Mouse (Mus musculus): ENCODE data around the gene Dstn. TPM values are rescaled to one million over a fixed set of nuclear protein-coding genes. Genes with fewer than 3 reads are reported as not detected.
A peak's percentile ranks its signal among the peaks of the same experiment; 100 is the strongest.

The Dstn gene
- total RNA-seq, 2 experiments from 2014 or later: 175 to 191 TPM

- DNase-seq: no peak
These were observed 38.8 kb downstream of the Dstn start for GRCm38 (mm10) chr2:143953944-143954343.

GRCm38 (mm10) chr2:143955004-143955403 lies 39.9 kb downstream of the Dstn start:
- no peak for DNase-seq

DNA sequence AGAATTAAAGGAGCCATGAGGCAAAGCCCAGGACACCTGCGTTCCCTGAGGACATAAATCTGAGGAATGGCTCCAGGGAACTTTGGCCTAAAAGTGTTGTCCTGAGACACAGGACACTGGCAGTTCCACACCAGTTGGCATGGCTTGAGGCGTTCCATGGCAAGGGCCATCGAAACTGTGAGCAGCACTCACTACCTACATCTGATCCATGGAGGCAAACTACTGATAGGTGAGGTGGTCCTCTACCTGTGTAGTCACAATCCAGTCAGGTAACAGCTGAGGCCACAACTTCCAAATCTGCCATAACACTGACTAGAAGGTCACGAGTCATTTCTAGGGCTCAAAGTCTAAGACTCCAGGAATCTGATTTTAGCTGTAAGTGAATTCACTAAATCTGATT lies 40.6 kb downstream of the Dstn start:
- no peak for DNase-seq

- no peak for DNase-seq
These were observed 47.1 kb downstream of the Dstn start for GRCm38 (mm10) chr2:143962192-143962591.

DNA sequence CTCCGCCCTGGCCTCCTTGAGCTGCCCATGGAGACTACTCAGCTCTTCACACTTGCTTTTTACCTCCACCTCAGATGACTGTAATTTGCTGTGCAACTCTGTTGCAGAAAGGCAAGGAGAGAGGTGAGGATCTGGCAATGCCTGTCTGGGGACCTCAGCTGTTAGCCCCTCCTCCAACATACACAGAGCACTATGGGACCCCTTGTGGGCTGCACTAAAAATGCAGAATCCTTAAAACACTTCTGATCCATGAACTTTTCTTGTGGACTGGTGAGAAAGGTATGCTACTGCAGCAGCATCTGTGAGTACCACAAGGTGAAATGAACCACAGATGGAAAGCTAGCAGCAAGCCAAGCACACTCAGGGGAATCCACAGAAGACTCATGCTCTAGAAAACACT lies 48.2 kb downstream of the Dstn start:
- DNase-seq: no peak

GRCm38 (mm10) chr2:143969260-143969659 lies 54.1 kb downstream of the Dstn start:
- no peak for DNase-seq

DNA sequence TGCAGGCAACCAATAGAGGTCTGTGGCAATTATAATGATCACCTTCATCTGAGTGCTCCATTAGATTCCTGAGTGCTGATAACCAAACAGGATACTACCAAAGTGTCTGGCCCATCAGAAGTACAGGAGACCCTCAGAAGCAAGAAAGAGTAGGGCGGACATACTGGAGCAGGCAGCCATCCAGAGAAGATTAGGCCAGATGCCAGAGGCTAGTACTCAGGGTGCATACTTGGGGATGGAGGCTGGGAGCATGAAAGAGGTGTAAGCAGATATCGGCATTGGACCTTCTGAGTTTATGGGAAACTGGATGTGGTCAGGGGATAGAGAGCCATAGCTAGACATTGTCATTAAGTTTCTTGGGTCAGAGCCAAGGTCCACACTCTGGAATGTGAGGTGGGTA lies 55.7 kb downstream of the Dstn start:
- no peak for DNase-seq

GRCm38 (mm10) chr2:143971887-143972286 lies 56.8 kb downstream of the Dstn start:
- no peak for DNase-seq

- DNase-seq: no peak
These were observed 58.0 kb downstream of the Dstn start for GRCm38 (mm10) chr2:143973161-143973560.

DNA sequence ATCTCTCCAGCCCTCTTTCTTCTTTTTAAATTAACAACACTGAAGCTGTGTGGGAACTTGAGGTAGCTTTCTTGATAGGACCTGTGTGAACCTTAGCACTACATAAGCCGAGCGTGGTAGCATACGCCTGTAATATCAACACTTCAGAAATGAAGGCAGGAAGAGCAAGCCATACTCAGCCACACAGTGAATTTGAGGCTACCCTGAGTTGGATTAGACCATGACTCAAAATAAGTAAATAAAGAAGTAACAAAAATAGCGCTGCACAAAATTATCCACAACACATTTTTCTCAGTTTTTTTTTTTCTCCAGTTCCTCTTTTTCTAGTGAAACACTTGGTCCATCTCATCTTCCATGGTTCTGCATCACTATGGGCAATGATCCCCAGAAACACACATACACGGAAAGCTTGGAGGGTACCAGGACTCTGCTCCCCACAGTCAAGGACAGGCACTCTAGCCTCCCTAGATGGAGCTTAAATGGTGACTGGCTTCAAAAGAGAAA lies 60.1 kb downstream of the Dstn start:
- no peak for DNase-seq

DNA sequence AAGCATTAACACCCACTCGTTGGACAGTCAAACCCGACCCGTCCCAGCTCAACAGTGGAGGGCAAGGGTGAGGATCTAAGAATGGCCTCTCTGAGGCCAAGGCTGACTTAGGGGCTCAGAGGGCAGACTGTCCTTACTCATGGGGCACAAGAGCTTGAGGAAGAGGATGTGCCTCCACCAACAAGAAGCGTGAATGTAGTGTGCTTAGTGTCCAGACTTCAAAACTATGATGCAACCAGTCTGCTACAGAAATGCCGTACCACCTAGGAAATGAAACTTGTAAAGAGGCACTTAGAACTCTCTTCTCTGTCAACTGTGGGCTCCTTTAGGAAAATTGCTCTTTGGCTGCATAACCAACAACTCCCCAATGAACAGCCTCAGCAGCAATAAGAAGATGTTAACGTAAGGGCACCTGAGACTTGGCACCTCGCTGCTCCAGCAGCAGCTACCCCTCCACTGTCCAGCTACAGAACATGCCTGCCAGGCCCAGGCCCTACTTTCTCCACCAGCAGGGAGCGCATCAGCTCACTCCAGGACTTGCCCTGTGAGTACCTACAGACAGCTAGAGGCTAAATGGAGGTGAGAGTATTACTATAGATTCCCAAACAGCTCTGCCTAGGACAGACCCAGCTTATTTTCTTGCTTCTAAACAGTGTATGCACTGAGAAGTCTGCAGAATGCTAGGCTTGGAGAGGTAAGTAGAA lies 63.5 kb downstream of the Dstn start:
- DNase-seq: no peak

DNA sequence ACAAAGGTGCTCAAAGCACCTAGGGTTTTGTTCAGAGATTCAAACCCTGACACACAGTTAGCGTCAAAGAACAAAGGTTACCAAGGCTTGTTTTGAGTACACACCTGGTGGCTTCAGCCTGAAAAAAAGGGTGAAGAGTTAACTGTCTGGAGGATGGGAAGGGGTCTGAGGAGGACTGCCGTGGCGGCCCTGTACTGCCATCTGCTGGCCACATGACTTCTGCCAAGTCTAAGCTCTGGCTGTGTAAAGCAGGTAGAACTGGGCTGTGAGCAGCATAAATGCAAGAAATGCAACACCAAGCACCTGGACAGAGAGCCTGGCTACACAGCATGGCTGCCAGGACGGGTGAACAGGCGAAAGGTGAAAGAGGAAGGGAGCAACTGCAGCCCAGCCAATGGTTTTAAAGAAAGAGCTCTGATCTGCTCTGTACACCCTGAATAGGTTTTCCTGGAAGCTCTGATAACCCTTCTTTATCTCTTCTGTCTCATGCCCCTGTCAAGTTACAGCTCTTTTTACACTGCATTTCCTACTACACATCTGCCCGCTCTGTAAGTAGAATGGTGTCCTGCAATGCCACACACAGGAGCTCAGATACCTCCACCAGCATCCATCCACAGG lies 65.8 kb downstream of the Dstn start:
- peak; percentile 76 for DNase-seq

- no peak for DNase-seq
These were observed 67.0 kb downstream of the Dstn start for GRCm38 (mm10) chr2:143982152-143982551.

DNA sequence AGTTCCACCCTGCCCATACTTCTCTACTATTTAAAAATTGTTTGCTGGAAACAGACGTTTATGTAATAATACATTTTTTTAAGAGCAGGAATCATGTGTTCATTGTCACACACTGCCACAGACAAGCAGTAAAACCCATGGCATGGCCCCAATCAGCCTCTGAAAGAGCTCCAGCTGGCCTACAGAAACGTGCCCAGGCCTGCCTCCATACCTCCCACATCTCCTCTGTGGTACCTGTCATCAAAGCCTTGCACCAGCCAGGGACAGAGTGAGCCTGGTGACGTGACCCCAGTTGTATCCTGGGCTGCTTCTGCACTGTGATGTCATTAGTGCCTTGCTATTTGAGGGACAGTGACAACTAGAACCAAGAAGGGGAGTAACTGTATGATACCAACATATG lies 67.8 kb downstream of the Dstn start:
- no peak for DNase-seq

GRCm38 (mm10) chr2:143983482-143983881 lies 68.4 kb downstream of the Dstn start:
- DNase-seq: no peak

DNA sequence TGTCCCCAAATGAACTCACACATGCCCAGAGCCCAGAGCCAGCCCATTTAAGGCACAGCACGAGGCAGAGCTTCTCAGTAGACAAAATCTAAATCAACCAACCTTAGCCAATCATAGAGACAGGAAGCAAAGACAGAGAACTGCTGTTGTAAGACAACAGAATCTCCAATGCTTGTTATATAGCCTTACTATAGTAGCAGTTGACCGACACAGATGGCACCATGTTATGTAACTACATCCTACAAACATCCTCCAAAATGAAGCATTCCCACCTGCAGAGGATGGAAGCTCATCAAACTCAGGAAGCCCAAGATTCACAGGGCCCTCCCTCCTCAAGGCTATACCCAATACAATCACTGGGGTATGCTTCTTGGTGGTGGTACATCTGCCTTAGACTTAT lies 72.4 kb downstream of the Dstn start:
- no peak for DNase-seq

DNA sequence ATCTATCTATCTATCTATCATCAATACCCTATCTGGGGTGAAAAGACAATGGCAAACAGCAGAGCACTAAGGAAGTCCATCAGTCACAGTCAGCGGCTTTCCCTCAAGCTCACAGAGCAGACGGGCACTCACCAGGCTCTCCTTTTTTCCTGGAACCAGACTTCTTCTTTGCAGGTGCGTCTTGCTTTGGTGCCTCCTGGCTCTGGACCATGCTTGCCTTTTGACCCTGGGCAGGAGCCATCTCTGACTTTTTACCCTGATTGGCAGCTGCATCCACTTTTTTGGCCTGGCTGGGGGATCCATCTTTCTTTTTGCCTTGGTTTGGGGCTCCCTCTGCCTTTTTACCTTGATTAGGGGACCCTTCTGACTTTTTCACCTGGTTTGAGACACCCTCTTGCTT lies 72.9 kb downstream of the Dstn start:
- DNase-seq: no peak

- no peak for DNase-seq
These were observed 75.9 kb downstream of the Dstn start for GRCm38 (mm10) chr2:143990997-143991396.

- no peak for DNase-seq
These were observed 77.0 kb downstream of the Dstn start for GRCm38 (mm10) chr2:143991964-143992672.

Data from adrenal gland, postnatal 10 days (tissue).